Mouse (Mus musculus) heart, embryonic 14.5 days (tissue): Measurements from ENCODE around the gene Rap1a. TPM values are rescaled to one million over a fixed set of nuclear protein-coding genes. Genes with fewer than 3 reads are reported as not detected.

Source experiments
- ATAC-seq: fragments of 200-750 bp; cut with Nextera tagmentation; 2 replicates; pipeline ENCODE4 v1.8.0; 2017; ENCODE audit warnings: low read depth, moderate TSS enrichment; ENCODE audit not compliant: insufficient number of reproducible peaks, insufficient read depth, low FRiP score
- H3K27ac ChIP-seq, 2 experiments: fragments of 200-500 bp in 1 of 2; fragments of 300-500 bp in 1 of 2; sonication (generic) in 1 of 2; replicated peaks in 1 of 2; 2 replicates each; pipeline ENCODE4 v1.5.1; 2012 to 2014; ENCODE audit warnings: low read depth in 2 of 2, low read length in 2 of 2, control low read depth in 1 of 2, mild to moderate bottlenecking in 1 of 2, mixed read lengths in 1 of 2; ENCODE audit not compliant: control insufficient read depth in 1 of 2, insufficient read depth in 1 of 2
- H3K27me3 ChIP-seq: fragments of 300-500 bp; sonication (generic); 2 replicates; pipeline ENCODE4 v1.6.1; 2014; ENCODE audit warnings: mild to moderate bottlenecking, low read length, control low read depth; ENCODE audit not compliant: control insufficient read depth, insufficient read depth
- H3K36me3 ChIP-seq: fragments of 300-500 bp; sonication (generic); 2 replicates; pipeline ENCODE4 v1.6.1; 2014; ENCODE audit warnings: mild to moderate bottlenecking, control low read depth, low read length, mixed read lengths; ENCODE audit not compliant: control insufficient read depth, insufficient read depth
- H3K4me1 ChIP-seq, 2 experiments: fragments of 200-500 bp in 1 of 2; fragments of 300-500 bp in 1 of 2; sonication (generic) in 1 of 2; 2 replicates each; pipeline ENCODE4 v1.6.1; 2012 to 2014; ENCODE audit warnings: low read length in 2 of 2, control low read depth in 1 of 2, mixed read lengths in 1 of 2; ENCODE audit not compliant: control insufficient read depth in 2 of 2, insufficient read depth in 2 of 2
- H3K4me2 ChIP-seq: fragments of 300-500 bp; sonication (generic); 2 replicates; pipeline ENCODE4 v1.6.1; 2014; ENCODE audit warnings: mild to moderate bottlenecking, low read length
- H3K4me3 ChIP-seq, 2 experiments: fragments of 200-500 bp in 1 of 2; fragments of 300-500 bp in 1 of 2; sonication (generic) in 1 of 2; 2 replicates each; pipeline ENCODE4 v1.5.1; 2012 to 2014; ENCODE audit warnings: low read length in 2 of 2, mild to moderate bottlenecking in 2 of 2, control low read depth in 1 of 2, low read depth in 1 of 2, moderate library complexity in 1 of 2; ENCODE audit not compliant: control insufficient read depth in 1 of 2, insufficient read depth in 1 of 2
- H3K9ac ChIP-seq: fragments of 300-500 bp; sonication (generic); 2 replicates; pipeline ENCODE4 v1.6.1; 2014; ENCODE audit warnings: mild to moderate bottlenecking, low read length
- H3K9me3 ChIP-seq: fragments of 300-500 bp; sonication (generic); 2 replicates; pipeline ENCODE4 v1.6.1; 2016; ENCODE audit warnings: low read length, control low read depth; ENCODE audit not compliant: control insufficient read depth
- WGBS: fragments of 180-500 bp; shearing (Covaris S2); extraction: QIAGEN DNeasy Blood & Tissue Kit; methylation state at CpG from one replicate; pipeline ENCODE4 v1.1.7; 2014; 5-methylcytosine and 5-hydroxymethylcytosine counted together
- polyA plus RNA-seq: library from polyadenylated mRNA; unstranded; fragments of >200 nt; fragmentation: Nextera tagmentation; extraction: Ambion mirVana; gene quantifications from 2 replicates; pipeline ENCODE4 v1.2.1, GENCODE M21; 2014

Gene Rap1a
- polyA plus RNA-seq, 1 experiment from 2014 or later = 77.3 TPM

DNA sequence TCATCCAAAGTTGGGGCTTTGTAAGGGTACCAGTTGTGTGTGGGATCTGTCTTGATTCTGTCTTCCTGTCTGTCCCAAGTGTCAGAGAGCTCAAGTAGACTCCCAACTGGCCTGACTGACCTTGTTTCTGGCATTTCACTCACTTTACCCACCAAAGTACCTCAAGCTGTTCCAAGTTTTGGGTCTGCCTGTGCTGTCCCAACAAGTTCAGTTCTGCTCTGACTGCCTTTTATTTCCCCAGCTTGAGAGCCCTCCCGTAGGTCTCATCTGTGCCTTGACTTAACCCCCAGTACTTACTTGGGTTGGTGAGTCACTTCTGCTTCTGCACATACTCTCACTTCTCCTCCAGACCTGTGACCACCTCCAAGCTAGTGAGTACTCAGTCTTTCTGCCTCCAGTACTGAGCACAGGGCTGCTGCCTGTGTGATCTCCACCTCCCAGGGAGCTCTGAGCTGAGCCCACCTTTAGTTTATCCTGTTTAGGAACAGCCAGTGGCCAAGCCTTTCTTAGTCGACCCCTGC, 79.4 kb downstream of the Rap1a start:
- Histone ChIP-seq H3K4me2 (no peak overlapping the region), H3K27ac (no peak overlapping the region)
- whole genome bisulfite sequencing = 63% methylated on average over 2 of the region's 2 CpGs

DNA sequence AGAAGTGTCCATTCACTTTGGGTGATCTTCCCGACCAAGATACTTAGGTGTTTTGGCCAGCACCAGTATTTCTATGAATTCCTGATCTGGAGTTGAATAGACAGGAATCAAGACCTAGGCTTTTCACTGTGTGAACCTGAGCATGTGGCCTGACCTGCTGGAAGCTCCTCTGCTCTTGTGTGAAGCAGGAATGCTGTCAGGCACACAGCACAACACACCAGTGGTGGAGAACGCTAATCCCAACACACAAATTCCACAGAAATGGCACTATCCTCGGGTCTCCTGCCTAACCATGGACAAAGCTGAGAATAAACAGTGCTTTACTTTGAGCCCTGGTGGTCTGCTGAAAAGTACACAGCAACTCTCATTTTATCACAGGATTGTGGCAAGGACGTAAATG, 80.6 kb downstream of the Rap1a start:
- H3K4me3 ChIP-seq = no peak overlapping the region
- peaks cover 4 to 5% of the 10 kb centered on the region in 2 experiments; a peak in 2 of 4 replicates for H3K4me1 ChIP-seq
- 71% methylated on average over 4 of the region's 4 CpGs for WGBS
- H3K27ac ChIP-seq = no peak overlapping the region
- H3K9me3 ChIP-seq = no peaks in the 10 kb centered on the region
- peaks cover 2% of the 10 kb centered on the region; the same call in 1 of the 2 replicates for H3K36me3 ChIP-seq
- no peak overlapping the region for H3K4me2 ChIP-seq
- no peak overlapping the region for H3K9ac ChIP-seq
- H3K27me3 ChIP-seq = no peaks in the 10 kb centered on the region
- ATAC-seq = no peak

More for the DNA sequence above, 79.4 kb downstream of the Rap1a start:
- H3K4me3 ChIP-seq = no peak overlapping the region
- ATAC-seq = no peak
- H3K36me3 ChIP-seq = 0 out of 2 replicates have a peak, but pooled peaks cover 3% of the 10 kb centered on the region
- H3K9me3 ChIP-seq = no peaks in the 10 kb centered on the region
- H3K27me3 ChIP-seq = no peaks in the 10 kb centered on the region
- no peak overlapping the region for H3K9ac ChIP-seq
- H3K4me1 ChIP-seq = peaks cover 4 to 5% of the 10 kb centered on the region in 2 experiments; a peak in 2 of 4 replicates

DNA sequence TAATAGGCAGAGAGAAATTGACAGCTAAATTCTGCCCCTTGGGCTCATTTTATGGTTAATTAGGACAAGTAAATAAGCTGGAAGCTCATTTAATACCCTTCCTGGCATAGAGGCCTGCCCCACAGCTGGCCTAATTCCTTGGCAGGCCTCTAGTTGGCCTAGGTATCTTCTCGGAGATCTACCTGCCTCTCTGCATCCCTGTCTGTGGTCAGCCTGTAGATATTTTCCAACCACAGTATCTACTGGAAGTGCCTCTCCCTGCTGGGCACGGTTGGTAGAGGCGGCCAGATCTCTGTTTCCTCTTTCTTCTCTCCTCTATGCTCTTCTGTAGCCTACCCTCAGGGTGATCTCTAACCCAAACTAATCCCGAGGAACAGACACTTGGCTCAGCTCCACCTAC, 81.2 kb downstream of the Rap1a start:
- H3K27ac ChIP-seq = no peak overlapping the region
- WGBS = 75% methylated on average over 4 of the region's 4 CpGs
- H3K27me3 ChIP-seq = no peaks in the 10 kb centered on the region
- H3K4me2 ChIP-seq = no peak overlapping the region
- peaks cover 2% of the 10 kb centered on the region; the same call in 1 of the 2 replicates for H3K36me3 ChIP-seq
- H3K9me3 ChIP-seq = no peaks in the 10 kb centered on the region
- no peak overlapping the region for H3K9ac ChIP-seq
- no peak overlapping the region for H3K4me3 ChIP-seq
- no peak for ATAC-seq
- H3K4me1 ChIP-seq = peaks cover 4 to 5% of the 10 kb centered on the region in 2 experiments; a peak in 2 of 4 replicates

DNA sequence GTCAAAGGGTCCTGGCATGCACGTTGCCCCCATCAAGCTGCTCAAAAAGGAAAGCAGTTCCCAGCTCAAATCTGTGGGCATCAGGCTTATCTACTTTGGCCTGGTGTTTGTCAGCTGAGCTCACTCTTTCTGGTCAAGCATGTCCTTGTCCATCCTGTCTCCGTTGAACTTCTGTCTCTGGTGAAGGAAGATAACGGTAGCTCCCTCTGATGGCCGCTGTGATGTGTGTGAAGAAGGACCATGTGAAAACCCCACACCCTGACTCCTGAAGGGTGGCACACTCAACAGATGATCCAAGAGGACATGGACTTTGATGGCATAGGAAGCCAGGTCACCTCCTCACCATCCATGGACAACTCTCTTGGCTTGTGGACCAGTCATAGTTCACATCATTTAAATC, 82.4 kb downstream of the Rap1a start:
- Histone ChIP-seq H3K4me1 (peaks cover 12 to 13% of the 10 kb centered on the region in 2 experiments), H3K27ac (no peak overlapping the region), H3K27me3 (no peaks in the 10 kb centered on the region), H3K4me2 (no peak overlapping the region), H3K9me3 (no peaks in the 10 kb centered on the region), H3K36me3 (peaks cover 2% of the 10 kb centered on the region; the same call in 1 of the 2 replicates), H3K4me3 (no peak overlapping the region), H3K9ac (no peak overlapping the region)
- WGBS = 12% methylated on average over 4 of the region's 4 CpGs
- no peak for ATAC-seq

DNA sequence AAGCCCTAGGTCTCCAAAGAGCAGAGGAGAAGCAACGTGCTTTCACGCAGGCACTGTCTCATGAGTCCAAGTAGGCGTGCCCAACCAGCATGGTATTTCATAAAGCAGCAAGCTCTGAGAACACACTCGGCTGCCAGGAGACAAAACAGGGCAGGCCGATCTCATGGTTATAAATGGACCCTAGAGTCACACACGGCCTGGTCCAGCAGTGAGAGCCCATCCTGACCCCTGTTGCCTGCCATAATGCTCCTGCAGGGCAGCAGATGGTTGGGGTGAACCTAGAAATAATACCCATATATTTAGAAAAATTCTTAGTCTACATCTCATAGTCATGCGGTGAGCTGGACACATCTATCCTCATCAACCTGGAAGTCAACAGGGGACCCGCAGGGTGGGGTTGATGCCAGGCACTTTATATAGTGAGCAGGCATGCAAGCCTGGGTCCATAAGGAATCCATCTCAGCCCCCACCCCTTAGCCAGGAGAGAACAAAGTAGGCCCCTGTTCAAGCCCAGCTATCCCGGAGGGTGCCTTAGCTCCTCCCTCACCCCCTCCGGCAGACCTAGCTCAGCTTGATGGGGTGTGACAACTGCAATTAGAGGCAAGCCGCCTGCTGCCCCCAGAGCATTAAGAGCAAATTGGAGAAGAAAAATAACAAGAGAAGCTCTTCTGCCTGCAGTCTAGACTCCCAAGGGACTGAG, 83.1 kb downstream of the Rap1a start:
- ATAC-seq = no peak
- Histone ChIP-seq H3K9me3 (no peaks in the 10 kb centered on the region), H3K4me1 (peaks cover 14 to 19% of the 10 kb centered on the region in 2 experiments), H3K36me3 (peaks cover 2% of the 10 kb centered on the region; the same call in 1 of the 2 replicates), H3K27ac (no peak overlapping the region), H3K27me3 (no peaks in the 10 kb centered on the region), H3K9ac (no peak overlapping the region), H3K4me2 (no peak overlapping the region), H3K4me3 (no peak overlapping the region)
- 57% methylated on average over 11 of the region's 11 CpGs for WGBS

DNA sequence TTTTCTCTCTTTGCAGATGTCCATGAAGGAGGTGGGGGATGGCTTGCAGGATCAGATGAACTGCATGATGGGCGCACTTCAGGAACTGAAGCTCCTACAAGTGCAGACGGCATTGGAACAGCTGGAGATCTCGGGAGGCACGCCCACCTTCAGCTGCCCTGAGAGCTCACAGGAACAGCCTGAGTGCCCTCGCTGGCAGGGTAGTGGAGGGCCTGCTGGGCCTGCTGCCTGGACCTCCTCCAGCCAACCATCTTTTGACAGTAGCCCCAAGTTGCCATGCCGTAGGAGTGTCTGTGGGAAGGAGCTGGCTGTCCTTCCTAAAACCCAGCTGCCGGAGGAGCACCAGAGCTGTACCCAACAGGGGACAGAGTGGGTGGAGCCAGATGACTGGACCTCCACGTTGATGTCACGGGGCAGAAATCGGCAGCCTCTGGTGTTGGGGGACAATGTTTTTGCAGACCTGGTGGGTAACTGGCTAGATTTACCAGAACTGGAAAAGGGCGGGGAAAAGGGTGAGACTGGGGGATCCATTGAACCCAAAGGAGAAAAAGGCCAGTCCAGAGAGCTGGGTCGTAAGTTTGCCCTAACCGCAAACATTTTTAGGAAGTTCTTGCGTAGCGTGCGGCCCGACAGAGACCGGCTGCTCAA, 84.7 kb downstream of the Rap1a start:
- peaks cover 2% of the 10 kb centered on the region; the same call in 1 of the 2 replicates for H3K36me3 ChIP-seq
- no peaks in the 10 kb centered on the region for H3K27me3 ChIP-seq
- no peak overlapping the region for H3K4me2 ChIP-seq
- H3K27ac ChIP-seq = no peak overlapping the region
- WGBS = 67% methylated on average over 18 of the region's 18 CpGs
- no peak overlapping the region for H3K9ac ChIP-seq
- H3K4me1 ChIP-seq = peaks cover 14 to 19% of the 10 kb centered on the region in 2 experiments
- no peak overlapping the region for H3K4me3 ChIP-seq
- no peak for ATAC-seq
- H3K9me3 ChIP-seq = no peaks in the 10 kb centered on the region

DNA sequence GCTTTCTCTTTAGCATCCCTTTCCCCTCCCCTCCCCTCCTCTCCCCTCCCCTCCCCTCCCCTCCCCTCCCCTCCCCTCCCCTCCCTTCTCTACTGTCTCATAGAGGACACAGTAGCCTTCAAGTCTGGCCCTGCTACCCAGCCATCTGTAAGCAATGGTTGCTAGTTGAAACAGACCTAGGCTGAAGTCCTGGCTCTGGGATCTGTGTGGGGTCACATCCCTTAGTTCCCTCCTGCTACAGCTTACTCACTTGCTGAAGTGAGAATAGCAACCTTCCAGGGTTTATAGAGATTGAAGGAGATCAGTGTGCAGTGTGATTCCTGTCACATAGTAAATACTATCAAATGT, 86.3 kb downstream of the Rap1a start:
- Histone ChIP-seq H3K9ac (no peak overlapping the region), H3K36me3 (peaks cover 2% of the 10 kb centered on the region; the same call in 1 of the 2 replicates), H3K27me3 (no peaks in the 10 kb centered on the region), H3K4me1 (peaks cover 19 to 26% of the 10 kb centered on the region in 2 experiments), H3K4me3 (no peak overlapping the region), H3K4me2 (no peak overlapping the region), H3K9me3 (no peaks in the 10 kb centered on the region), H3K27ac (no peak overlapping the region)
- ATAC-seq = no peak
